Comparison of ENCODE assay signal across 8 mouse cellular contexts in genomic region chr2:49744251-49745093, GRCm38 (mm10). TPM values are rescaled to one million over a fixed set of nuclear protein-coding genes. Genes with fewer than 3 reads are reported as not detected.
DNase-seq lines count a peak whose midpoint lies in the region; ATAC-seq and TF ChIP-seq lines count a peak whose summit lies in the region.

No protein-coding gene starts in this region.

- TF ChIP-seq EP300 in CH12.LX (IDR thresholded peaks at IDR 0.05; ENCODE audit: low read length) = peak; percentile 96

- no peak for DNase-seq in hindbrain, embryonic 10.5 days (ENCODE audit: low spot score)
- peak; percentile 80 for DNase-seq in CH12.LX (ENCODE audit: extremely low read depth)
- DNase-seq in embryonic facial prominence, embryonic 10.5 days (ENCODE audit: low spot score) = peak; percentile 34
- DNase-seq in thymus, postnatal 25 days = no peak
- DNase-seq in layer of hippocampus, postnatal 14 days (ENCODE audit: low spot score in 2 of 2) = no peak
- DNase-seq in right cerebral cortex, postnatal 4 days = no peak

- TF ChIP-seq POLR2A in CH12.LX (IDR thresholded peaks at IDR 0.05; ENCODE audit: low read depth, low read length) = peak; percentile 48; the same call in 1 of the 2 replicates

- ATAC-seq in hindbrain, embryonic 13.5 days (ENCODE audit: low FRiP score) = no peak
- ATAC-seq in megakaryocyte progenitor cell, adult 5-6 weeks (replicated peaks; ENCODE audit: poor library complexity) = peak; percentile 76

- peaks cover 79% of the 10 kb centered on the region for H3K36me3 ChIP-seq in hindbrain, embryonic 13.5 days
- H3K36me3 ChIP-seq in hindbrain, embryonic 10.5 days = peaks cover 95% of the 10 kb centered on the region
- no peaks in the 10 kb centered on the region for H3K36me3 ChIP-seq in CH12.LX (replicated peaks in 1 of 2; ENCODE audit: control insufficient read depth in 1 of 2, insufficient read depth in 1 of 2, low read length in 1 of 2)
- H3K36me3 ChIP-seq in embryonic facial prominence, embryonic 10.5 days (replicated peaks) = peaks cover 98% of the 10 kb centered on the region

- no peak overlapping the region for H3K4me3 ChIP-seq in hindbrain, embryonic 13.5 days
- no peak overlapping the region for H3K4me3 ChIP-seq in hindbrain, embryonic 10.5 days
- peak overlapping the region; percentile 21 to 37 (median 29) for H3K4me3 ChIP-seq in CH12.LX (replicated peaks in 1 of 3; ENCODE audit: low read depth in 2 of 3, low read length in 2 of 3, poor library complexity in 1 of 3)
- no peak overlapping the region for H3K4me3 ChIP-seq in embryonic facial prominence, embryonic 10.5 days

- no peak overlapping the region for H3K4me2 ChIP-seq in hindbrain, embryonic 13.5 days
- peak overlapping the region; percentile 82 for H3K4me2 ChIP-seq in CH12.LX (ENCODE audit: insufficient read depth, low read depth, poor library complexity, severe bottlenecking)

- in situ Hi-C loops in CH12.LX (cut with MboI; ENCODE audit: low pct_ligation_motif_present, low pct_unique_long_range_greater_than_20kb, low sequenced_read_pairs) = loop anchor here (25.0 kb wide), 1 partner anchor 832 kb away; no protein-coding TSS in a partner anchor

- WGBS in hindbrain, embryonic 13.5 days = 61% methylated on average over 11 of the region's 11 CpGs
- whole genome bisulfite sequencing in hindbrain, embryonic 10.5 days = 71% methylated on average over 11 of the region's 11 CpGs
- WGBS in embryonic facial prominence, embryonic 10.5 days = 68% methylated on average over 11 of the region's 11 CpGs

- H3K27ac ChIP-seq in hindbrain, embryonic 13.5 days = peak overlapping the region; percentile 77
- no peak overlapping the region; the same call in 1 of the 2 replicates for H3K27ac ChIP-seq in hindbrain, embryonic 10.5 days
- H3K27ac ChIP-seq in CH12.LX (ENCODE audit: insufficient read depth, low read depth) = peak overlapping the region; percentile 78
- H3K27ac ChIP-seq in embryonic facial prominence, embryonic 10.5 days (replicated peaks) = peak overlapping the region; percentile 55

- H3K79me2 ChIP-seq in CH12.LX (replicated peaks; ENCODE audit: control insufficient read depth, extremely low read depth, insufficient read depth, poor library complexity, severe bottlenecking) = no peaks in the 10 kb centered on the region

- H3K27me3 ChIP-seq in hindbrain, embryonic 13.5 days = no peaks in the 10 kb centered on the region
- H3K27me3 ChIP-seq in hindbrain, embryonic 10.5 days (ENCODE audit: insufficient read depth, poor library complexity, severe bottlenecking) = no peaks in the 10 kb centered on the region
- H3K27me3 ChIP-seq in CH12.LX (replicated peaks) = no peaks in the 10 kb centered on the region
- no peaks in the 10 kb centered on the region for H3K27me3 ChIP-seq in embryonic facial prominence, embryonic 10.5 days (replicated peaks; ENCODE audit: low read depth, poor library complexity, severe bottlenecking)

- H3K4me1 ChIP-seq in hindbrain, embryonic 13.5 days (replicated peaks) = peaks cover 58% of the 10 kb centered on the region
- peaks cover 39% of the 10 kb centered on the region for H3K4me1 ChIP-seq in hindbrain, embryonic 10.5 days (replicated peaks)
- H3K4me1 ChIP-seq in CH12.LX (ENCODE audit: control insufficient read depth in 1 of 2, insufficient read depth in 2 of 2) = peaks cover 29 to 59% of the 10 kb centered on the region in 2 experiments
- peaks cover 45% of the 10 kb centered on the region for H3K4me1 ChIP-seq in embryonic facial prominence, embryonic 10.5 days

- TF ChIP-seq RAD21 in CH12.LX (IDR thresholded peaks at IDR 0.05; ENCODE audit: low read depth, low read length) = no peak; the same call in none of the 2 replicates

- dilution Hi-C loops in CH12.LX (cut with MboI; ENCODE audit: extremely low pct_ligation_motif_present, extremely low pct_unique_long_range_greater_than_20kb, low sequenced_read_pairs) = no loop called here

- TF ChIP-seq CTCF in CH12.LX (conservative IDR thresholded peaks at IDR 0.05 in 1 of 2, IDR thresholded peaks at IDR 0.05 in 1 of 2; ENCODE audit: low read depth in 2 of 2, low read length in 2 of 2) = peak in 1 of 2 experiments; percentile 8; a peak in 1 of 4 replicates

- H3K9ac ChIP-seq in hindbrain, embryonic 13.5 days = 0 out of 2 replicates have a peak overlapping the region, but pooled peaks have one; percentile 55
- peak overlapping the region; percentile 12 for H3K9ac ChIP-seq in CH12.LX (ENCODE audit: insufficient read depth, low read depth)

- no peaks in the 10 kb centered on the region for H3K9me3 ChIP-seq in hindbrain, embryonic 13.5 days
- H3K9me3 ChIP-seq in hindbrain, embryonic 10.5 days = no peaks in the 10 kb centered on the region
- H3K9me3 ChIP-seq in CH12.LX (replicated peaks; ENCODE audit: low read length) = no peaks in the 10 kb centered on the region
- H3K9me3 ChIP-seq in embryonic facial prominence, embryonic 10.5 days = no peaks in the 10 kb centered on the region

TF ChIP-seq in CH12.LX, 34 proteins besides CTCF, POLR2A, EP300 and RAD21:
- TF ChIP-seq CHD1 (IDR thresholded peaks at IDR 0.05; ENCODE audit: low read depth, low read length) (no peak), CHD2 (IDR thresholded peaks at IDR 0.05; ENCODE audit: low read length) (peak; percentile 40), NELFE (IDR thresholded peaks at IDR 0.05; ENCODE audit: low read depth, low read length) (0 out of 2 replicates have a peak, but pooled peaks have one; percentile 42), PAX5 (IDR thresholded peaks at IDR 0.05; ENCODE audit: low read length) (no peak), RCOR1 (conservative IDR thresholded peaks at IDR 0.05; ENCODE audit: low read depth, low read length) (peak; percentile 98), ETS1 (conservative IDR thresholded peaks at IDR 0.05; ENCODE audit: low read depth, low read length) (peak; percentile 90), UBTF (IDR thresholded peaks at IDR 0.05; ENCODE audit: low read depth, low read length) (peak; percentile 76; the same call in 1 of the 2 replicates), MAFK (IDR thresholded peaks at IDR 0.05; ENCODE audit: insufficient replicate concordance, low read length) (peak; percentile 52; the same call in 1 of the 2 replicates), TCF12 (IDR thresholded peaks at IDR 0.05; ENCODE audit: low read depth, low read length) (peak; percentile 79), ZMIZ1 (IDR thresholded peaks at IDR 0.05; ENCODE audit: low read depth, low read length) (no peak; the same call in 1 of the 2 replicates), JUND (conservative IDR thresholded peaks at IDR 0.05; ENCODE audit: low read depth, low read length) (peak; percentile 88), IRF4 (IDR thresholded peaks at IDR 0.05; ENCODE audit: low read depth, low read length) (peak; percentile 98), MEF2A (IDR thresholded peaks at IDR 0.05; ENCODE audit: borderline replicate concordance, low read depth, low read length) (peak; percentile 91), ELF1 (IDR thresholded peaks at IDR 0.05; ENCODE audit: low read depth, low read length) (no peak), MAZ (IDR thresholded peaks at IDR 0.05; ENCODE audit: low read depth, low read length) (peak; percentile 72; the same call in 1 of the 2 replicates), NRF1 (IDR thresholded peaks at IDR 0.05; ENCODE audit: low read depth, low read length) (no peak), GABPA (IDR thresholded peaks at IDR 0.05; ENCODE audit: insufficient replicate concordance, low read depth, low read length) (no peak), ZC3H11A (IDR thresholded peaks at IDR 0.05; ENCODE audit: low read depth, low read length) (no peak), USF1 (IDR thresholded peaks at IDR 0.05; ENCODE audit: low read depth, low read length) (no peak), HCFC1 (IDR thresholded peaks at IDR 0.05; ENCODE audit: low read depth, low read length) (peak; percentile 44; the same call in 1 of the 2 replicates), TBP (conservative IDR thresholded peaks at IDR 0.05; ENCODE audit: low read depth, low read length) (peak; percentile 69), KAT2A (IDR thresholded peaks at IDR 0.05; ENCODE audit: insufficient replicate concordance, low read length) (0 out of 2 replicates have a peak, but pooled peaks have one; percentile 49), SIN3A (IDR thresholded peaks at IDR 0.05; ENCODE audit: low read length) (peak; percentile 68), MYC (IDR thresholded peaks at IDR 0.05; ENCODE audit: low read depth, low read length) (0 out of 2 replicates have a peak, but pooled peaks have one; percentile 47), BHLHE40 (IDR thresholded peaks at IDR 0.05; ENCODE audit: low read depth, low read length) (peak; percentile 65), ZNF384 (IDR thresholded peaks at IDR 0.05; ENCODE audit: low read depth, low read length) (no peak), JUN (IDR thresholded peaks at IDR 0.05; ENCODE audit: insufficient read depth, low read depth, low read length) (peak; percentile 85), MAX (IDR thresholded peaks at IDR 0.05; ENCODE audit: low read length) (peak; percentile 52), MXI1 (IDR thresholded peaks at IDR 0.05; ENCODE audit: low read depth, low read length) (peak; percentile 45; the same call in 1 of the 2 replicates), ZKSCAN1 (IDR thresholded peaks at IDR 0.05; ENCODE audit: borderline replicate concordance, low read depth, low read length) (no peak)

RNA-seq across cellular contexts. Expression of gene Lypd6b, which starts 43.0 kb away (rescaled TPM):
- 4.4 and 5.0 TPM in 2 replicates for polyA plus RNA-seq in hindbrain, embryonic 13.5 days (2015; fragmentation: Nextera tagmentation; extraction: Ambion mirVana)
- polyA plus RNA-seq in hindbrain, embryonic 10.5 days (2016; fragmentation: Nextera tagmentation; extraction: Ambion mirVana) = 1.6 and 1.8 TPM in 2 replicates
- total RNA-seq in CH12.LX (2012; rRNA removed) (0.50 and 1.4 TPM in 2 replicates), CH12.LX (2014; rRNA removed) (0.09 and 0.15 TPM in 2 replicates)
- not detected in 2 replicates for polyA plus RNA-seq in CH12.LX (2012; ENCODE audit: insufficient read length, low read depth)
- 2.9 and 3.9 TPM in 2 replicates for polyA plus RNA-seq in embryonic facial prominence, embryonic 10.5 days (2016; fragmentation: Nextera tagmentation; extraction: Ambion mirVana)
- 0.27 TPM in 1 of 2 replicates, not detected in the other for total RNA-seq in megakaryocyte progenitor cell, adult 5-6 weeks (2015)
- total RNA-seq in megakaryocyte progenitor cell, adult 5-6 weeks (2017) = 0.12 TPM in 1 of 2 replicates, not detected in the other
- total RNA-seq in layer of hippocampus, postnatal 14 days (2021) = 1 to 10 TPM; 5.3 to 5.8 TPM

Comparison
In these comparisons a context has a peak if more than half of its experiments do, and no peak if none do; other contexts are left out.
1. H3K4me3 ChIP-seq: peak in CH12.LX (3 of 3); none in hindbrain, embryonic 13.5 days (single experiment), hindbrain, embryonic 10.5 days (single experiment) and embryonic facial prominence, embryonic 10.5 days (single experiment).
2. DNase-seq: peak in CH12.LX (single experiment) and embryonic facial prominence, embryonic 10.5 days (single experiment); none in hindbrain, embryonic 10.5 days (single experiment), thymus, postnatal 25 days (single experiment), layer of hippocampus, postnatal 14 days (0 of 2) and right cerebral cortex, postnatal 4 days (single experiment).